Mouse (Mus musculus) embryonic facial prominence, embryonic 10.5 days (tissue): ENCODE results near the gene Klrb1b. TPM values are rescaled to one million over a fixed set of nuclear protein-coding genes. Genes with fewer than 3 reads are reported as not detected.

Source experiments
- polyA plus RNA-seq: library from polyadenylated mRNA; unstranded; fragments of >200 nt; fragmentation: Nextera tagmentation; extraction: Ambion mirVana; gene quantifications from 2 replicates; pipeline ENCODE4 v1.2.1, GENCODE M21; 2016

The Klrb1b gene
- polyA plus RNA-seq, 1 experiment from 2014 or later, result not detected

Other genes with a start within 250 kb of the Klrb1b start
- gene A2ml1, start 244.7 kb downstream of the Klrb1b start, polyA plus RNA-seq, result 0.20 TPM in 1 of 2 replicates, not detected in the other
- not detected in 2 replicates for gene Klrb1a, start 202.8 kb downstream of the Klrb1b start, polyA plus RNA-seq
- gene Clec2h, start 163.9 kb downstream of the Klrb1b start, polyA plus RNA-seq, result not detected in 2 replicates
- not detected in 2 replicates for gene Klrb1, start 103.3 kb downstream of the Klrb1b start, polyA plus RNA-seq
- not detected in 2 replicates for gene Klrb1c, start 37.1 kb downstream of the Klrb1b start, polyA plus RNA-seq
- not detected in 2 replicates for gene Gm44511, start within 50 bp of the Klrb1b start, polyA plus RNA-seq
- gene Clec2i, start 61.3 kb upstream of the Klrb1b start, polyA plus RNA-seq, result not detected in 2 replicates
- gene BC035044, start 64.8 kb upstream of the Klrb1b start, polyA plus RNA-seq, result 1.1 and 2.0 TPM in 2 replicates
- gene Clec2g, start 108.0 kb upstream of the Klrb1b start, polyA plus RNA-seq, result not detected in 2 replicates
- 0.11 TPM in 1 of 2 replicates, not detected in the other for gene Klrb1f, start 219.6 kb upstream of the Klrb1b start, polyA plus RNA-seq